Mouse (Mus musculus) midbrain, embryonic 14.5 days (tissue): ENCODE data around the gene Arl5a. TPM values are rescaled to one million over a fixed set of nuclear protein-coding genes. Genes with fewer than 3 reads are reported as not detected.
A peak's percentile ranks its signal among the peaks of the same experiment; 100 is the strongest.

Experiments used
- ATAC-seq: fragments of 200-750 bp; cut with Nextera tagmentation; 2 replicates; pipeline ENCODE4 v1.8.0; 2017; ENCODE audit warnings: moderate number of reproducible peaks, moderate library complexity; ENCODE audit not compliant: low FRiP score, low TSS enrichment
- DNase-seq: peaks from one replicate; pipeline ENCODE4 v3.0.0-alpha.2; 2015
- H3K27ac ChIP-seq: fragments of 300-500 bp; sonication (generic); replicated peaks from 2 replicates; pipeline ENCODE4 v1.5.1; 2014; ENCODE audit warnings: mild to moderate bottlenecking, low read depth, low read length, moderate library complexity
- H3K27me3 ChIP-seq: fragments of 300-500 bp; sonication (generic); 2 replicates; pipeline ENCODE4 v1.6.1; 2014; ENCODE audit warnings: low read length, control low read depth, mixed read lengths; ENCODE audit not compliant: control insufficient read depth, insufficient read depth
- H3K36me3 ChIP-seq: fragments of 300-500 bp; sonication (generic); 2 replicates; pipeline ENCODE4 v1.6.1; 2014; ENCODE audit warnings: low read length, control low read depth; ENCODE audit not compliant: control insufficient read depth, insufficient read depth
- H3K4me1 ChIP-seq: fragments of 300-500 bp; sonication (generic); 2 replicates; pipeline ENCODE4 v1.6.1; 2014; ENCODE audit warnings: mild to moderate bottlenecking, antibody characterized with exemption, low read length, control low read depth; ENCODE audit not compliant: control insufficient read depth, insufficient read depth
- H3K4me2 ChIP-seq: fragments of 300-500 bp; sonication (generic); 2 replicates; pipeline ENCODE4 v1.6.1; 2014; ENCODE audit warnings: mild to moderate bottlenecking, low read length, moderate library complexity
- H3K4me3 ChIP-seq: fragments of 300-500 bp; sonication (generic); replicated peaks from 2 replicates; pipeline ENCODE4 v1.5.1; 2014; ENCODE audit warnings: low read depth, low read length
- H3K9ac ChIP-seq: fragments of 300-500 bp; sonication (generic); replicated peaks from 2 replicates; pipeline ENCODE4 v1.6.1; 2014; ENCODE audit warnings: mild to moderate bottlenecking, low read length, moderate library complexity
- H3K9me3 ChIP-seq: fragments of 300-500 bp; sonication (generic); 2 replicates; pipeline ENCODE4 v1.6.1; 2016; ENCODE audit warnings: low read length, control low read depth, mixed read lengths; ENCODE audit not compliant: control insufficient read depth
- WGBS: fragments of 180-500 bp; shearing (Covaris S2); extraction: QIAGEN DNeasy Blood & Tissue Kit; methylation state at CpG from one replicate; pipeline ENCODE4 v1.1.7; 2014; 5-methylcytosine and 5-hydroxymethylcytosine counted together
- polyA plus RNA-seq: library from polyadenylated mRNA; unstranded; fragments of >200 nt; fragmentation: Nextera tagmentation; extraction: Ambion mirVana; gene quantifications from 2 replicates; pipeline ENCODE4 v1.2.1, GENCODE M21; 2014

Gene Arl5a
- polyA plus RNA-seq, 1 experiment from 2014 or later: 66.2 TPM

GRCm38 (mm10) chr2:52425523-52425795 lies 758 bp upstream of the Arl5a start:
- peak overlapping the region; percentile 71 for H3K4me2 ChIP-seq
- 27% methylated on average over 10 of the region's 10 CpGs for WGBS
- H3K9ac ChIP-seq: peak overlapping the region; percentile 38
- 0 out of 2 replicates have a peak, but pooled peaks have one; percentile 3 for ATAC-seq
- no peak for DNase-seq
- peak overlapping the region; percentile 93 for H3K4me3 ChIP-seq
- no peaks in the 10 kb centered on the region for H3K27me3 ChIP-seq
- no peaks in the 10 kb centered on the region for H3K36me3 ChIP-seq
- H3K9me3 ChIP-seq: no peaks in the 10 kb centered on the region
- H3K4me1 ChIP-seq: peaks cover 19% of the 10 kb centered on the region
- no peak overlapping the region for H3K27ac ChIP-seq

- under 1% methylated on average over 42 of the region's 42 CpGs for WGBS
- Histone ChIP-seq H3K36me3 (no peaks in the 10 kb centered on the region), H3K27me3 (no peaks in the 10 kb centered on the region), H3K27ac (peak overlapping the region; percentile 89), H3K9ac (peak overlapping the region; percentile 90), H3K9me3 (no peaks in the 10 kb centered on the region), H3K4me2 (peak overlapping the region; percentile 71), H3K4me3 (peak overlapping the region; percentile 93), H3K4me1 (peaks cover 19% of the 10 kb centered on the region)
- peak; percentile 88 for ATAC-seq
- DNase-seq: peak; percentile 64
Measured at GRCm38 (mm10) chr2:52424248-52424728, 413 bp downstream of the Arl5a start.

GRCm38 (mm10) chr2:52423611-52424247 lies 972 bp downstream of the Arl5a start:
- Histone ChIP-seq H3K27ac (no peak overlapping the region; the same call in 1 of the 2 replicates), H3K27me3 (no peaks in the 10 kb centered on the region), H3K9ac (peak overlapping the region; percentile 90), H3K9me3 (no peaks in the 10 kb centered on the region), H3K36me3 (no peaks in the 10 kb centered on the region), H3K4me1 (peaks cover 19% of the 10 kb centered on the region), H3K4me3 (peak overlapping the region; percentile 93), H3K4me2 (peak overlapping the region; percentile 71)
- WGBS: 3% methylated on average over 16 of the region's 16 CpGs
- DNase-seq (peak; percentile 57), ATAC-seq (no peak)

GRCm38 (mm10) chr2:52422871-52423610 lies 1.7 kb downstream of the Arl5a start:
- no peak for DNase-seq
- no peak overlapping the region for H3K27ac ChIP-seq
- no peak for ATAC-seq
- no peaks in the 10 kb centered on the region for H3K9me3 ChIP-seq
- H3K4me3 ChIP-seq: peak overlapping the region; percentile 93
- H3K4me2 ChIP-seq: peak overlapping the region; percentile 71
- no peaks in the 10 kb centered on the region for H3K27me3 ChIP-seq
- WGBS: 61% methylated on average over 8 of the region's 8 CpGs
- no peaks in the 10 kb centered on the region for H3K36me3 ChIP-seq
- peaks cover 19% of the 10 kb centered on the region for H3K4me1 ChIP-seq
- peak overlapping the region; percentile 90 for H3K9ac ChIP-seq

DNA sequence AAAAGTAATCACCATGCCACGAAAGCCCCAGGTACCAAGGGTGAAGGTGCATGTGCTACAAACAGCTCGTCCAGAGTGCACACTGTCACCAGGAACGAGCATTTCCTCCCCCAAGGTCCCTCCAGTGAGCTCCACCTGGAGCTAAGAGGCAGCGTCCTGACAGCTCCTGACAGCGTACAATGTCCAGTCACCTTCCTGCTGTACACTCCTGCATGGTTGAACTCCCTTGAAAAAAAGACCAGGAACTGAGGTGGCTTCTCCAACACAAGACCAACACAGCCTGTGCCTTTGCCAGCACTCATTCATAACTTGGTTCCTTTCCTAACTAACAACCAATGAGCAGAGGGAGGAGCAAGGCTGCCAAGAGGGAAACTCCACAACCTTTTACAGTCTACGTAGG lies 3.5 kb downstream of the Arl5a start:
- Histone ChIP-seq H3K9me3 (peaks cover 5% of the 10 kb centered on the region; the same call in 1 of the 2 replicates), H3K36me3 (peaks cover 4% of the 10 kb centered on the region), H3K4me1 (peaks cover 19% of the 10 kb centered on the region), H3K9ac (no peak overlapping the region), H3K4me2 (no peak overlapping the region), H3K27me3 (no peaks in the 10 kb centered on the region), H3K4me3 (no peak overlapping the region), H3K27ac (no peak overlapping the region)
- DNase-seq: no peak
- ATAC-seq: no peak
- WGBS: 59% methylated on average over 6 of the region's 6 CpGs

DNA sequence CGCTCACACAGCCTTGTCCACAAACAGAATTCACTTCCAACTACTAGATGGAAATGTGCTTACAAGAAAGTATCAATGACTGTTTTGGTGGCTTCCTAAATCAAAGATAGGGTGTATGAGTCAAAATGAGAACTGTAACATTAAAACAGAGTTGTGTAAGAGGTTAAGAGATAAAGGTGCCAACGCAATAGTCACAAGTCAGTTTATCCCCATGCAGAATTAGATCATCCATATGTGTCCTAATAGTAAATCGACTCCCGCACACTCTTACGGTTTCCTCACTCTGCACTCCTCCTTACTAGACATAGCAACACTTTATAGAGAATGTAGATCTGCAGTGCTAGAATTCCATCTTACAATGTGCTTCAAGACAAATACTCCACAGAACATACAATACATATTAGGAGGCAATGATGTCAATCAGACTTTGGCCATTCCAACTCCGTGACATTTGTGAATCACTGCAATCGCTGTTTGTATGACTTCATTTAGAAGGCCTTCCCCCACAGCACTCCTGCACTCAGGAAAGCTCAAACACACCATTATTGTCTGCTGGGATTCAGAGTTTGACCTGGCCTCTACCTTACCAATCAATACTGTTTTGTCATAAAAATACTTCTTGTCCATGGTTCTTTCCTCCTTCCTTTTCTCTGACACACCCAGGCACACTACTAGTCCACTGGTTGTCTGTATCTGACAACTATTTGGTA lies 4.5 kb downstream of the Arl5a start:
- Histone ChIP-seq H3K4me2 (no peak overlapping the region), H3K9me3 (peaks cover 12% of the 10 kb centered on the region), H3K9ac (no peak overlapping the region), H3K4me3 (no peak overlapping the region), H3K36me3 (peaks cover 14% of the 10 kb centered on the region), H3K4me1 (peaks cover 16% of the 10 kb centered on the region), H3K27ac (no peak overlapping the region), H3K27me3 (no peaks in the 10 kb centered on the region)
- 94% methylated on average over 7 of the region's 7 CpGs for WGBS
- DNase-seq (no peak), ATAC-seq (no peak)

- Histone ChIP-seq H3K4me1 (peaks cover 16% of the 10 kb centered on the region), H3K4me2 (no peak overlapping the region), H3K27me3 (no peaks in the 10 kb centered on the region), H3K36me3 (peaks cover 14% of the 10 kb centered on the region), H3K9ac (no peak overlapping the region), H3K4me3 (no peak overlapping the region), H3K27ac (no peak overlapping the region), H3K9me3 (peaks cover 12% of the 10 kb centered on the region)
- DNase-seq: no peak
- 90% methylated on average over 6 of the region's 6 CpGs for WGBS
- no peak for ATAC-seq
Measured at GRCm38 (mm10) chr2:52419295-52419694, 5.4 kb downstream of the Arl5a start.

DNA sequence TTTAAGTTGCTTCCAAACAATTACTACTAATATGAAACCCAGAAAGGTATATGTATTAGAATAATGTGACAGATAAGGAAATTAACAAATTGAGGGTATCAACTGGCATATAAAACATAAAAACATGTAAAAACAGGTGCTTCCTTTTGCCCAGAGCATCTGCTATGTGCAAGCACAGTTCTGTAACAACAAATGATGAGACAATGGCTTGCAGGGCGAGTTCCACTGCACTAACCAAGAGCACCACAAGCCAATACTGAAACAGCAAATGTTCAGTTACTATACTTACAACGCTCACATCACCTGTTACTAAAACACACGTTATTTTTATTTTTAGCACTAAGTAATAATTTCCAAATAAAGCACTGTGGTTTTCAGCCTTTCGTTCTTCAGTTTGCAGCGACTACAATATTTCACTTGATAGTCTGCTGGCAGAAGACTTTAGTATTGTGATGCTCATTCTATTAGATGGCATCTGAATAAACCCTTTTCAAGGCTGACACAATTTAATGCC lies 12.1 kb downstream of the Arl5a start:
- Histone ChIP-seq H3K4me1 (no peaks in the 10 kb centered on the region), H3K4me2 (no peak overlapping the region), H3K36me3 (peaks cover 67% of the 10 kb centered on the region), H3K27ac (no peak overlapping the region), H3K9ac (no peak overlapping the region), H3K9me3 (peaks cover 38% of the 10 kb centered on the region), H3K4me3 (no peak overlapping the region), H3K27me3 (no peaks in the 10 kb centered on the region)
- 98% methylated on average over 5 of the region's 5 CpGs for WGBS
- ATAC-seq (no peak), DNase-seq (no peak)
